Mouse (Mus musculus) kidney, postnatal 25 days (tissue): Measurements from ENCODE around the gene Crygc.

Experiments
- DNase-seq, 2 experiments: peaks; one replicate each; pipeline ENCODE4 v3.0.0; 2021; ENCODE audit warnings: mixed read lengths in 2 of 2

The Crygc gene

DNA sequence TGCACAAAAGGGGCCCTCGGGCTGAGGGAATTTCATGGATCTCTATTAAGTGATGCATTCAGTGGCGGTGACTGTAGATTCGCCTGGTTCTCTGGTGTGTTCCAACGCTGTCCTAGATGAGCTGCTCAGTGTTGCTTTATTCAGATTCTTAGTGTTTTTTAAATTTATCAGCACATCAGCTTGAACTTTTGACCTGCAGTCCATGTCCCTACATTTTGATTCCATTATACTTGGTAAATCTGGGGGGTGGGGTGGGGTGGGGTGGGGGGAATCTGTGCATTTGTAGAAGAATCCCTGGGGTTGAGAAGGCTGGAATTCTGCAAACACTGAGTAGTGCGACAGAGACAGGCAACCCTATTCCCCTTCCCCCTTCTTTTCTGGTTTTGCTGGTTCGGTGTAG is at the start of gene Crygc:
Crygc (minus strand) TSS at position 101 of the 400 bp plus-strand sequence.
- DNase-seq, result no peak

DNA sequence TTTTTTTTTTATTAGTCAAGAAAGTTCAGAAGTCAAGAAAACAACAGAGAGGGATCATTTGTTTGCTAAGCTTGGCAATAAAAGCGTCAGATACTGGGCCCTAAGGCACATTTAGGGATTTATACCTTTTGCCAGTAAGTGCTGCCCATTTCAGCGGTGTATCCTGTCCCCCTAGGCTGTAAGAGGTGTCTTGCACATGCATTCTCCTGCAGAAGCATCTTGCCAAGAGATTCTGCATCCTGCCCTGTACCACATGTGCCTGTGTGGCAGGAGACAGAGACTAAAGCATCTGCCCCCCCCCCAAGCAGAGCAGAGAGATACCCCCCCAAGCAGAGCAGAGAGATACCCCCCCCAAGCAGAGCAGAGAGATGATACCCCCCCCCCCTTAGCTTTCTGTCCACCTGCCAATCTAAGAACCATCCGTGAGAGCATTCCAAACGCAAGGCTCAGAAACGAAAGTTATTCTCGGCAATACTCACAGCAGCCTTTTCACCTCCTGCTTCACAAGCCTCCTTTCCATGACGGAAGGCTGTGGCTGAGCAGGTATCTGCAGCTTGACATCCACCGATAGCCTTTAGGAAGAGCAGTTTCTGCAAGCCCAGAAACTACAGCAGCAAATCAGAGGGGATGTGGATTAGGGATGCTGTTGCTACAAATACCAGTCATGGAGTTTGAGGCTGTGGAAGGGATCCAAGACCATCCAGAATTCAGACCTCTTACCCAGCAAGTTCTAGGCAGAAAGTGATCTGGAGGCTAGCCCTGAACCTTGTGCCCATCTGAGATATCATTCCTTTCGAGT is 49.3 kb upstream of the Crygc start, which contains the start of gene D630023F18Rik:
D630023F18Rik (minus strand) TSS at position 641 of the 799 bp plus-strand sequence.
- peak in 1 of 2 experiments; percentile 11 for DNase-seq

DNA sequence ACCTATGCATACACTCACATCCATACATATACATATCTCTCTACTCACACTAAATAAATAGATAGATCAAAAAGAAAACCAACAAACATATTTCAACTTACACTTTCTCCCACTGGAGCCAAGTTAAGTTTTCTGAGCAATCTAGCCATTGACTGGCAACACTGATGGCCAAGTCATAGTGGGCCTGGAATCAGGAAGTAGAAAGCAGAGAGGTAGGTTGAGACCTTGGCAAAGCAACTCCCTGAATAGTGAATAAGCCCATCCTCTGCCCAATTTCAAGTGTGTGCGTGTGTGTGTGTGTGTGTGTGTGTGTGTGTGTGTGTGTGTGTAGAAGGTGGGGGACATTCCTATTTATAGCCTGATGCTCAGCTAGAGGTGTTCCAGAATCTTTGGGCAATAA is 45.9 kb upstream of the Crygc start, which contains the start of gene Gm28845:
Gm28845 (minus strand) TSS at position 121 of the 400 bp plus-strand sequence.
- DNase-seq, result no peak

DNA sequence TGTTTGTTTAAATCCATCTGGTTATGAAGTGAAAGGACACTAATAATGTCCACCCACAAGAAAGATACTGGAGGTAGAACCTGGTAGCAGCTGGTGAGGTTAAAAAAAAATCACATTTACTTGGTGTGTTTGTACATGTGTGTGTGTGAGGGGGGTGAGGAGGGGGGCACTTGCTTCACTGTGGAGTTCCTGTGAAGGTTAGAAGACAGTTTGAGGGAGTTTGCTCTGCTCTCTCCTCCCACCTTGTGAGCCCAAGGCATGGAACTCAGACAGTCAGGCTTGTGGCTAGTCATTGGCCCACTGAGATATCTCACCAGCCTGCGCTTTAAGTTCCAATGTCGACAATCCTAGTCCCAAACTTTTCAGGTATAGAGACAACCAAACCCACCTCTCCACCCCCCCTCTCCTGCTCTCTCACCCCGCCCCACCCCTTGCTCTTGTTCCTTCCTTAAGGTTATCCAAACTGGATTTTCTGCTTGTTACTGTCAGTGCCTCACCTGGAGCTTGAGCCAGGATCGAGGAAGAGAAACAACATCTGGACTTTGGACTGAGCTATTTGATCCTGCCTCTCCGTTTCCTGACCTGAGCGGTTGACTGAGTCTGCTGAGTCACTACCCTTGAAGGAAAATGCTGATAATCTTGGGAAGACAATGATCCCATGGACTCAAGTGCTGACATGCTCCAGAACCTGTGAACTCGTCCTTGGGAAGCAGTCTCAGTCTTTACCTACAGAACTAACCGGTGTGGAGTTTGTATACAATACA is 44.8 kb upstream of the Crygc start:
- peak; percentile 66 to 86 for DNase-seq

DNA sequence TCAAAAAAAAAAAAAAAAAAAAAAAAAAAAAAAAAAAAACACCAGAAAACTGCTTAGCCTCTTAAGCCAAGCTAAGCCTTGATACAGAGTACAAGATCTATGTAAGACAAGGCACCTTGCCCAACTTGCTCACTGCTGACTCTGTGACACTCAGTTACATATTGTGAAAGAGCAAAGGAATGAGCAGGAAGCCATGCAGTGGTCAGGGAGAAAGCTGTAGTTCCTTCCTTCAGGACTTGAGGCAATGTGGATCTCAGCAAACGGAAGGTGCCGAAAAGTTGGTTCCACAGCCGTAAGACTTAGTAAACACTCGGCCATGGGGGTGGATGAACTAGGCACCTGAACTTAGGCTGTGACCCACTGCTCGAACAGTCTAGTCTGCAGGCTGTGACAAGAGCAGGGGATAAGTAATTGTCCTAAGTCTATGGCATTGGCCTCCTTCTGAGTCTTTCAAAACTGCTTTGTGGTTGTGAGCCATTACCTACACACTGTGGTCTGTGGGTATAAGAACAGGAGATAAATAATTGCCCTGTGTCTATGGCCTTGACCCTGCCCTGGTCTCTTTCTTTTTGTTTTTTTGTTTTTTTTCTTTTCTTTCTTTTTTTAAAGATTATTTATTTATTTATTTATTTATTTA is 40.2 kb upstream of the Crygc start:
- DNase-seq, result peak in 1 of 2 experiments; percentile 9

DNA sequence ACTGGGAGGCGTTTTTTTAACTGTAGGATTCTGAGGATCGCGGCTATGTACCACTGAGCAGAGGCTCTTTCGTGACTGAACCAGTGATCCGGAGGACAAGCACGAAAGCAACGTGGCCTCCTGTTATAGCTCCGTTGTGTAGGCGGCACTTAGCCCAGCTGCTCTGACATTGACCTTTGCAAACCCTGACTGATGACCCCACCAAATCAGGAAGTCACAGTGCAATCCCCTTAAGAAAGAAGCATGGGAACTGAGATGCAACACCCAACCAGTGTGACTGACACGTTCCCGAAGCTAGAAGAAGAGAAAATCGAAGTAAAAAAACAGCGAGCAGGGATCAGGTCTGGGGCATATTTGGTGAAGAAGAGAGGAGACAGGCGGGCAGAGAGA is 39.3 kb upstream of the Crygc start:
- DNase-seq, result peak in 1 of 2 experiments; percentile 22

DNA sequence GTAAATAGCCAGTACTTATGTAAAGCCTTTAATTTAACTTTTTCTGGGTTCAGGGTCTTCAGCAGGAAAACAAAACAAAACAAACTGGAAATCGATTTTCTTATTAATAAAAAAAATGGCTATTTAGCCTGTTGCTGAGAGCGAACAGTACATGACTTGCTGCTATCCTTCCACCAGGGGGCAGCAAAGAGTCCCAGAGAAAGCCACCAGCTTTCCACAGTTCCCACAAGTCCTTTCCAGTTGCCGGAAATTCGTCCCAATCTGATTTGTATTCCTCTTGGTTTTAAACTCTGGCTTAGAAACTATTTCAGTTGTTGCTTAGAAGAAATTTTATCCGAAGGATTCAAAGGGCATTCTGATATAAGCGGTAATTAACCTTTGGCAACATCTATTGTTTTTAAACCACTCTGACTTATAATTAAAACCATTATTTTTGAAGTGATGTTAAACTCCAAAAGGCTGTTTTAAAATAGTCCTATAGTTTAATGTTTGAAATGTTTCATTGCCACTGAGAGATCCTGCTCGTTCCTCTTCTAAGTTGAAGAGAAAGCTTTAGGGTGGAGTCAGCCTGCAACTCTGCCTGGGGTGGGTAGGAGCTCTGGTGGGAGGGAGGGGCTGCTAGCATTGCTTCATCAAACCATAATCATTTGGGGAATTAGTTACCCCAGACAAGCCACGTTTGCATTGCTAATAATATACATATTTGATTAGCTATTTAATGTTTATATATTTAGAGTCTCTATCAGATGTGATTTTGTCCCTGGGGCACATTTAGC is 38.7 kb upstream of the Crygc start:
- DNase-seq, result peak; percentile 80 to 85

DNA sequence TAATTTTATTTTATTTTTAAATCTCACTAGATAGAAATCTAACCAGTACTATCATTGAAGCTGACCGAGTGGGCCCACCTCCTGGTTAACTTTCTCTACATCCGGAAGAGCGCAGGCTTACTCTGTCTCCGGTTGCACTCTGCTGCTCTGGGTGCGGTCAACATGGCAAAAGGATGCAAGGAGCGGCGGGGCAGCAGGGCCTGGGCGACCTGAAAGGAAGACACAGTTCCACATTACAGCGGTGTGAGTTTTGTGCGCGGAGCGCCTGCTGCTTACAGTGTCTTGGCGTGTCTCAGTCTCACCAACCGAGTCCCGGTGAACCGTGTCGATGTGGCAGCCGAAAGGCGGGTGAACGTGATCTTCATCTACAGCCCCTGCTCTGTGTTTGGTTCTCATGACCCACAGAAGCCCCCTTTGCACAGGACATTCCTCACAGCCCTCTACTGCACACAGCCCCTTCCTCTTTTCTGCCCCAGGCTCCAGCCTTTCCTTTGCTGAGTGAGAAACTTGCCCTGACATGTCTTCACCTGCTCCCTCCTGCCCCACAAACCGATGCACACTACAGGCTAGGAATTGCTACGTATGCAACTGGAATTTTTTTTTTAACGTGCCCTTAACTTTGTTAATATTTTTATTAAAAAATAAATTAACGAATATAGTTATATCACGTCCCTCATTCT is 36.4 kb upstream of the Crygc start:
- DNase-seq, result no peak

DNA sequence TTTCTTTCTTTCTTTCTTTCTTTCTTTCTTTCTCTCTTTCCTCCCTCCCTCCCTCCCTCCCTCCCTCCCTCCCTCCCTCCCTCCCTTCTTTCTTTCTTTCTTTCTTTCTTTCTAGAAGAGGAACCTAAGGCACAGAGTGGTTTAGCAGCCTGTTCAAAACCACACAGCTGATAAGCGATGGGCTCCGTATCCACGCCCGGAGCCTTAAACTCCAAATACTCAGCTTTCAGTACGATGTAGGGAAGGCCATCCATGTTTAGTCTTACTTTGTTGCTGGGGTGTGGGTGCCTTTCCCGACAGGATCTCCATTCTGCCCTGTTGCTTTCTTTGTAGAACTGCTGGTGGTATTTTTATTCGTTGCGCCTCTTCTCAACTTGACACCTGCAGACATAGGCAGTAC is 35.7 kb upstream of the Crygc start:
- no peak for DNase-seq

DNA sequence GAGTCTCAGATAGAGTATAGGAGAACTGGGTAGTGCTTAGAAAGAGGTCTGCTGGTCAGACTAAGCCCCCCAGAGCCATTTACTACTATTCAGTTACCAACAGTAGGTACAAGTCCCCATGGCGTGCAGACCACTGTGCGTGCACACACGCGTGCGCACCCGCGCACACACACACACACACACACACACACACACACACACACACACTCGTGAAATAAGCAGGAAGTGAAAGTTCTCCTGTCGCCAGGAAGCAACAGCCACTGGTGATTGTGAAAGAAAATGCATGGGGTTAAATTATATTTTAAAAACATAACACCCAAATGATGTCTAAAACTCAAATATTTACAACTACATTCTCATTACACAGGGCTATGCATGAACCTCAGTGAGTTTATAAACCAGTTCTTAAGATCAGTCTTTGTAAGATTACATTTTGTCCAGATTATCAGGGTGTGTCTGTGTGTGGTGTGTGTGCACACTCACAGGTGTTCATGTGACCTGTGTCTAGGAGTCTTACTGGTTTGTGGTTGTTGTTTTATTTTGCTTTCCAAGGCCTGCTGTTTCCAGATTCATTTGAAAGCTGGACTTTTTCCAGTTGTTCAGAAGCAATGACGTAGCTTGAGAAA is 34.3 kb upstream of the Crygc start:
- no peak for DNase-seq

DNA sequence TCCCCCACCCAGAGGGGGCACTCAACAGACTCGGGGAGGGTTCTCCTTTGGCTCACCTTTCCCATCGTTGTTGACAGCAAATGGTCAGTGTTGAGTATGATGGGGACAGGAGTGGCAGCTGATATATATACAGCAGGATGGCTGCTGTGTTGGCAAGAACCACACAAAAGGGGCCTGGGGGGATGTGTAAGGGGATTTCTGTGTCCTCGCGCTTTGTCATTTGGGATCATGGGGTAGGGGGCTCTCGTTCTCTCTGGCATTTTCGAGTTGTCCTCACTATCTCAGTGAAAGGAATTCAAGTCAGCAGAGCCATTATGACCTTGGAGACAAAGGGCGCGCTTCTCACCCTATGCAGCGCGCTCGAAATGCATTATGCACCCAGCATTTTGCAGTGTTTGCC is 29.8 kb upstream of the Crygc start, which contains the start of gene Cryga:
Cryga (minus strand) TSS at position 101 of the 400 bp plus-strand sequence.
- DNase-seq, result no peak

DNA sequence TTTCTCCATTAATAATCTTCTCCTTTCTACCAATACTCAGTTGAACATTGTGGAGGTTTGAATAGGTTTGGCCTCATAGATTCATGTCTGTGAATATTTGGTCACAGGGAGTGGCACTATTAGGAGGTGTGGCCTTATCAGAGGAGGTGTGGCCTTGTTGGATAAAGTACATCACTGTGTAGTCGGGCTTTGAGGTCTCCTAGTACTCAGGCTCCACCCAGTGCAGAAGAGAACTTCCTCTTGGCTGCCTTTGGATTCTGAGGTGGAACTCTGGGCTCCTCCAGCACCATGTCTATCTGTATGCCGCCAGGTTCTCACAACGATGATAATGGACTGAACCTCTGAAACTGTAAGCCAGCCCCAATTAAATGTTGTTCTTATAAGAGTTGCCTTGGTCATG is 23.5 kb upstream of the Crygc start:
- no peak for DNase-seq

DNA sequence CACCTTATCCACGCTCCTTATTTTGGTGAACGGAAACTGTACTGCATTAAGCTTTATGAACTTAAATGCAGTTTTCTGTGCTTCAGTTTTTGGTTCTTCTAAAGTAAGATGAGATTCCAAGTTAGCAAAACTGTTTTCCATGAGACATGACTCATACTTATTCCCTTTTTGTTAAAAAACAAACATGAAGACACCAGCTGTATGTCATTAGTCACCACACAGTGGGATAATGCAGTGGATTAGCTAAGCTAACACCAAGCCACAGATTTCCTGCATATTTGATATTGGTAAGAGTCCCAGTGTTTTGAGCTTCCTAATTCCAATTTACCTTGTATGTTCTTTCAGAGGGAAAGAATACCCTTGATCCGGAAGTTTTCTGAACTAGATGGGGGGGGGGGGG is 18.1 kb upstream of the Crygc start:
- no peak for DNase-seq

DNA sequence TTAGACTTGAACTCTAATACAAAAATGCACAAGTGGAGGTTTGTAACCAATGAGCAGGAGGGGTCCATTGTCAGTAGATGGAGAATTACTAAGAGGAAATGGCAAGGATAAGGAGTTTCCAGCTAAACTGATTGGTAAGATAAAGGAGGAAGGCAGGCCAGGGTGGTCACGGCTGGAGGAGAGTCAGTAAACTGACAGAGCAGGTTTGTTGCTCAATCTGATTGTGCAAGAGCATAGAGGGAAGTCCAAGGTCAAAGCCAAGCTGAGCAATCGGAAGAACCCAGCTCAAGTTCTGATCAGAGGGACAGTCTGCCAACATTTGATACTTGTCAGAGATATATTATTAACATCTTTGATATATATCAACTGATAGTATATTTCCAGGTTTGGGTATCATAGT is 16.9 kb upstream of the Crygc start:
- DNase-seq, result no peak

DNA sequence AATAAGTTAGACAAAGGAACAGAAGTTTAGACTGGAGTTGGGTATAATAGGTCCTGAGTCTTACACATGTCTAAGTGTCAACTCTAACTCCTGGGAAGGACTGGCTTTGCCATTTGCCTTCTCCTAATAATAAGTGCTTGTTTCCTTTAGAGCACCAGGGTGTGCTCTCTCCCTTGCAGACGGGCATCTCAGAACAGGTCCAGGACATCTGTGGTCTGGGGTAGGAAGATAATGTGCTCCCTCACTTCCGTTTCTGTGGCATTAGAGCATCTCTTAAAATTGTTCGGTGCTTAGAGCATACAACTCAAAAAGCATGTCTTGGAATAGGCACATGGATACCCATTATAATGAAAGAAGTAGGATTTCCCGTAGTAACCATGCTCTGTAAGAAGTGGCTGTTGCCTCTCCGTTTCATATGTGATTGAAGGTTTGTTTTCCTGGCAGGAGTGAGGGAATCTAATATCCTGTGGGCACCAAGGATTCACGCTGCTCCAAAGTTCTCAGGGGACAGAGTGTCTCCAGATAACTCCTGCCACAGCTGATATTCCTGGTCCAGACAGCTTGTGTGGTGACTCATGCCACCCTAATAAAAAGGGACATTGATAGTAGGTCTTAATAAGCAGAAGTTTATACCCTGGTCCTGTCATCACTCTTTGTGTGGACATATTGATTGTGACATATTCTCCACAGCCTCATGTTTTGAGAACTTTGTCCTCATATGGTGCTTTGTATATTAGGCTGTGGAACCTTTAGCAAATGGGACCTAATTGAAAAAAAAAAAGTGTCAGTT is 15.3 kb upstream of the Crygc start:
- no peak for DNase-seq

DNA sequence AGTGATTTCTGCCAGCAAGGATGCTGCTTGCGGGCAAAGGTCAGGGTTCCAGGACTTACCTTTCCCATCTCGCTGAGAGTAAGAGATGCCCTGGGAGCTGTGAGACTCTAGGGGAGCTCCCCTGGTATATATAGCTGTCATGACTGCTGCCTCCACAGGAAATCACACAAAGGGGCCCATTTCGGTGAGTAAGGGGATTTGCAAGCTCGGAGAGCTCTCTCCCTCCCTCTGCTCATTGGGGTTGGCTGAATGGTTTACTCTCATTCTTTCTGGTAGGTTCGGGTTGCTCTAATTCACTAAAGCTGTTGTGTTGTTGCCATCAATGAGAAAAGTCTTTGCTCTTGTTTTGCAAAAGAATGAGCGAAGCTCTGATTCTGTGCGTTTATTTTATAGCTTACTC is 8.7 kb upstream of the Crygc start, which contains the start of gene Crygb:
Crygb (minus strand) TSS at position 101 of the 400 bp plus-strand sequence.
- DNase-seq, result no peak

DNA sequence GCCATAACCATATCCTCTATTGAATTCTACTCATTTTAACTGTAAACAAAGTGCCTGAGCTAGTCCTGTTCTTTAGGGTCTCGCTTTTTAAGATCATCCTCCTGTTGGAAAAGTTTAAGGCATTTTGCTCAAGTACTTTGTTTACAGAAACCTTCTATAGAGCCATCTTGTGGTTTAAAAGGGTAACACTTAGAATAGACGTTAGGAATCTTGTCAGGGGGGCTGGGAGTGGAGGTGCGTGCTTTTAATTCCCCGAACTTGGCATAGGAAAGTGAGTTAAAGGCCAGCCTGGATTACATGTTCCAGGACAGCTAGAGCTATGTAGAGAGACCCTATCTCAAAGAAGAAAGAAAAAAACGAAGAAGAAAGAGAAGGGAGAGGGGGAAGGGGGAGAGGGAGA is 2.1 kb upstream of the Crygc start:
- no peak for DNase-seq

DNA sequence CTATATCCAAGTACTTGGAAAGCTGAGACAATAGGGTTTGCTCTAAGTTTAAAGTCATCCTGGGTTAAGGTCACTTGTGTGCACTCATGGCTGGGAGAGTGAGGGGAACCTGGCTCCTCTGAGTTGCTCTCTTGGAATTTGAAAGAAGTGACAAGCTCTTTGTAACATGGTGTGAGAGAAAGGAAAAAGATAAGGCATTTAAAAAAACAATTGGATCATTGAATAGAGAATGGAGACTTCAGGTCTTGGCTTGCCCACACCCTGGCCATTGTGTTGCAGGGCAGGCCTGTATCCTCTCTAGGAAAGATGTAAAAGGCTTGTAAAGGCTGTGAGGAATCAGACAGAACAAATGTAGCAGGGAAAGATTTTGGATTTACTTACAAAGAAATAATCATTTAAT is 5.6 kb downstream of the Crygc start:
- DNase-seq, result no peak

DNA sequence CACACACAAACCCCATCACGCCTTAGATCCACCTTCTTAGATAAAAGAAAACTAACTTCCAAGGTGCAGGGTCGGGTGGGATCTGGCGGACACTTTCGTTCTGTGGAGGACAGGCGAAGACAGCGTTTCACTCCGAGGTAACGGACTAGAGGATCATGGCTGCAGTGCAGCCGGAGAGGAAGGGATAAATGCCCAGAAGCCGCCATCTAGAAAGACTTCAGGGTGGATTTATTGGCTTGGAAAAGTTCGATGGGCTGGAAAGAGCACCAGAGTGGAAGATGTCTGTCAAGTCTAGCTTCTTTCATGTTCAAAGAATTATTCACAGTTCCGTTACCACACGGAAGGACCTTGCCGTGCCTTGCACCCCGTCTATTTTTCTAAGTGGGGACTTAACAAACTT is 9.3 kb downstream of the Crygc start:
- no peak for DNase-seq

DNA sequence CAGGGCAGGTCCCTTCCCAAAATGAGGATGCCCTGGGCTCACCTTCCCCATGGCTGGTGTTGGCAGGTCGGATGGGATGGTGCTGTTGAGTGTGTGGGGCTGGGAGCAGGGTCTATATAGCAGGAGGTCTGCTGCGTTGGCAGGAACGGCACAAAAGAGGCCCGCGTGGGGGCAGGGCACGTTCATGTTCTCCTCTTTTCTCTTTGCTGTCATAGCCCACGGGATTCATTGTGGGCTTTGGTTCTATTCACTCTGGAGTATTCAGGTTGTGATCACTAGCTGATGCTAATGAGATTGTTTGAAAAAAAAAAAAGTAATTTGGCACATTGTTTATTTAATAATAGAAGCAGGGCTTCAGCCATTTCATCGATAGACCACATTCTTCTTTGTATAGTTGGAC is 10.1 kb downstream of the Crygc start, which contains the start of gene Crygd:
Crygd (minus strand) TSS at position 101 of the 400 bp plus-strand sequence.
- DNase-seq, result no peak
